Mouse (Mus musculus): Measurements from ENCODE around the gene Tcf20.

DNA sequence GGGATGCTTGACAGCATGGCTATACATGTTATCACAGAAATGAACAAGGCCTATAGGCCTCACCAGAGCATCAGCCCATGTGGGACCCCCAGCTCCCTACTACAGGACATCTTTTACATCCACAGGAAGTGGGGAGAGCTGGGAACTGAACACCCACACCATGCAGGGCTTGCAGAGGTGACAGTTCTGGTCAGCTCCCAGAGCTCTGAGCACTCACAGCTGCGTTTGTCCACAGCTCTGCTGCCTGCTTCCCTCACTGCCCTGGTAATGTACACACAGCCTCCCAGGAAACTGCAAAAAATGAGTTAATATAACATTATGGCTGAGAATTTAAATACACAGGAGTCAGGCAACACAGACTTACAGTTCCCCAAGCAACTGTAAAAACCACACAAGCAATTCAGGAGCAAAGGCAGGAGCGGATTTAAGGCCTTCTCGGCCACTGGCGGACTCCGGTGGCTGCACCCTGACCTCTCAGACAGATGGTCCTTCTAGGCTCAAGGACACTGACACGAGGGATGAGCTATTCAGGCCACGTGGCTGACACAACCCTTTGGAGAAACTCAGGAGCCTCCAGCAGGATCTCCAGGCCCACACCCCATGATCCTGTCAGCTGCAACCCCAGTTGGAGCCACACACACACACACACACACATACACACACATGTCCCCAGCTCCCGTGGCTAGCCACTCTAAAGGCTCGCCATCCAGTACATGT, 43.0 kb downstream of the Tcf20 start:
- no peak for TF ChIP-seq POLR2A (IDR thresholded peaks at IDR 0.05; ENCODE audit: insufficient read depth, low read depth, low read length)
- TF ChIP-seq CTCF (IDR thresholded peaks at IDR 0.05; ENCODE audit: insufficient read depth, low read depth, low read length): no peak

Data from olfactory bulb, adult 2 months (tissue).